Mouse (Mus musculus) olfactory bulb, adult 2 months (tissue): ENCODE measurements around the gene Batf2. TPM values are rescaled to one million over a fixed set of nuclear protein-coding genes. Genes with fewer than 3 reads are reported as not detected.

Source experiments
- H3K27ac ChIP-seq: fragments of 200-500 bp; 2 replicates; pipeline ENCODE4 v1.5.1; 2012; ENCODE audit warnings: low read depth, low read length; ENCODE audit not compliant: insufficient read depth
- H3K4me1 ChIP-seq: fragments of 200-500 bp; 2 replicates; pipeline ENCODE4 v1.6.1; 2012; ENCODE audit warnings: low read length; ENCODE audit not compliant: control insufficient read depth, insufficient read depth
- H3K4me3 ChIP-seq: fragments of 200-500 bp; 2 replicates; pipeline ENCODE4 v1.5.1; 2012; ENCODE audit warnings: mild to moderate bottlenecking, low read depth, low read length, moderate library complexity; ENCODE audit not compliant: insufficient read depth
- CTCF ChIP-seq: fragments of 200-500 bp; IDR thresholded peaks from 2 replicates; pipeline ENCODE4 v1.5.1; 2012; ENCODE audit warnings: low read depth, mild to moderate bottlenecking, low read length, moderate library complexity; ENCODE audit not compliant: insufficient read depth
- POLR2A ChIP-seq: fragments of 200-500 bp; IDR thresholded peaks from 2 replicates; pipeline ENCODE4 v1.6.1; 2012; ENCODE audit warnings: mild to moderate bottlenecking, low read depth, low read length, moderate library complexity; ENCODE audit not compliant: insufficient read depth
- WGBS: fragments of 180-500 bp; shearing (Covaris S2); methylation state at CpG from one replicate; pipeline ENCODE4 v1.1.7; 2018; 5-methylcytosine and 5-hydroxymethylcytosine counted together
- polyA plus RNA-seq: library from polyadenylated mRNA; stranded (reverse); fragments of >200 nt; gene quantifications from 2 replicates; pipeline ENCODE4 v1.2.4, GENCODE M21; 2012; ENCODE audit warnings: low replicate concordance; ENCODE audit not compliant: missing spikeins, insufficient read depth, insufficient read length

Batf2 gene
- polyA plus RNA-seq, 1 experiment: not detected

GRCm38 (mm10) chr19:6155174-6155573 is 14.4 kb downstream of the Batf2 start:
- 87% methylated on average over 9 of the region's 9 CpGs for WGBS
- H3K4me1 ChIP-seq: no peaks in the 10 kb centered on the region
- TF ChIP-seq CTCF: no peak
- no peak overlapping the region for H3K27ac ChIP-seq
- no peak overlapping the region for H3K4me3 ChIP-seq

- Histone ChIP-seq H3K4me3 (no peak overlapping the region), H3K27ac (no peak overlapping the region), H3K4me1 (no peaks in the 10 kb centered on the region)
- WGBS: 68% methylated on average over 8 of the region's 8 CpGs
- TF ChIP-seq POLR2A (no peak), CTCF (no peak)
These were observed 15.6 kb downstream of the Batf2 start for GRCm38 (mm10) chr19:6156372-6156771.

DNA sequence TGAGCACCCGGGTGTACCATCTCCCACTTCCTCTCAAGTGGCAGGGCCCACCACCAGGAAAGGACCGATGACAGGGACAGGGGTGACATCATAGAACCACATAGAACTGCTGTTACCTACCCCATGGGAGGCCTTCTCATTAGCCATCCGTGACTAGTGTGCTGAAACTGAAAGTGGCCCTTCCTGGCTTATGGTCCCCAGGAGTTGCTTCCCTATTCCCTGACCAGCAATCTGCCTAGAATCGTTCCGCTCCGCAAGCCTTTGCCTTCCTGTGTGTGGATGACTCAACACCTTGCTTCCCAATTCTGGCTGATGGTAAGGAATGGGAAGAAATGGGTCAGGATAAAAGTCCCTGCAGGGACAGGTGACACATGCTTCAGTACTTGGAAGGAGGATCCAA is 16.4 kb downstream of the Batf2 start:
- WGBS: 77% methylated on average over 6 of the region's 6 CpGs
- Histone ChIP-seq H3K4me3 (no peak overlapping the region), H3K4me1 (no peaks in the 10 kb centered on the region), H3K27ac (no peak overlapping the region)
- TF ChIP-seq CTCF (no peak), POLR2A (no peak)

DNA sequence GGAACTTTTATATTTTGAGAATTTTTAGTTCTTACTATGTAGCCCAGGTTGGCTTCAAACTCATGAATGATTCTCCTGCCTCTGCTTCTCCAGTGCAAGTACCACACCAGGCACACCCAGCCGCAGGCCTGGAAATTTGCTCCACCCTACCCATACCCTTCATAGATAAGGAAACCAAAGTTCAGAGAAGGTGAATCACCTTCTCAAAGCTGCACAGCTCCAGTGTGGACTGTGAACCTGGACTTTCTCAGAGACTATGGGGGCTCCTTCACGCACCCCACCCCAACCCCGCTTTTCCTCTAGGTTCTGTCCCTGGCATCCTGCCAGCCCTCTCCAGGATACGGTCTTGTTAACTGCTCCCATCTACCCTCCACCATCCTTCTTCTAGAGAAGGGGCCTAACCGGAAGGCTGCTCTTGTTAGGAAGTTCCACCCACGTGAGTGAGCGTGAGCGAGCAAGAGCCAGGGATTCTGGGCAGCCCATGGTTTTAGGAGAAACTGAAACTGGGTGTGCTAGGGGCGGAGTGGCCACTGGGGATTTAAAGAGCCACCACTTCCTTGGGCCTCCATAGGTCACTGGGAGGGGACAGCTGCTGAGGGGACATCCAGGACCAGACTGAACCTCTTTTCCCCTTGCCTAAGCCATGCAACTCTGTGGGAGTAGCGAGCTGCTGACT is 23.2 kb downstream of the Batf2 start:
- H3K27ac ChIP-seq: no peak overlapping the region
- WGBS: 58% methylated on average over 10 of the region's 10 CpGs
- H3K4me1 ChIP-seq: peaks cover 5% of the 10 kb centered on the region; the same call in 1 of the 2 replicates
- TF ChIP-seq POLR2A (no peak), CTCF (no peak)
- no peak overlapping the region for H3K4me3 ChIP-seq

DNA sequence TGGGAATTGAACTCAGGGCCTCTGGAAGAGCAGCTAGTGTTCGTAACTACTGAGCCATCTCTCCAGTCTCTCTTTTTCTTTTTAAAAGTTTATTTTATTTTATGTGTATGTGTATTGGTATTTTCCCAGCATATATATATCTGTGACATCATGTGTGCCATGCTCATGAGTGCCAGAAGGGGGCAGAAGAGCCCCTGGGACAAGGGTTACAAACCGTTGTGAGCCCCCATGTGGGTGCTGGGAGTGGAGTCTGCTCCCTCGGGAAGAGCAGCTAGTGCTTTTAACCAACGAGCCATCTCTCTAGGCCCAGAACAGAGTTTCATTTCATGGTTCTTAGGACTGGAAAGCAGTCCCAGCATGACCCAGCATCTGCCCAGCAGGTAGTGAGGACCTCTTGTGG is 26.0 kb downstream of the Batf2 start:
- Histone ChIP-seq H3K27ac (no peak overlapping the region), H3K4me1 (peaks cover 5% of the 10 kb centered on the region; the same call in 1 of the 2 replicates), H3K4me3 (no peak overlapping the region)
- 78% methylated on average over 4 of the region's 4 CpGs for WGBS
- TF ChIP-seq POLR2A (no peak), CTCF (no peak)

DNA sequence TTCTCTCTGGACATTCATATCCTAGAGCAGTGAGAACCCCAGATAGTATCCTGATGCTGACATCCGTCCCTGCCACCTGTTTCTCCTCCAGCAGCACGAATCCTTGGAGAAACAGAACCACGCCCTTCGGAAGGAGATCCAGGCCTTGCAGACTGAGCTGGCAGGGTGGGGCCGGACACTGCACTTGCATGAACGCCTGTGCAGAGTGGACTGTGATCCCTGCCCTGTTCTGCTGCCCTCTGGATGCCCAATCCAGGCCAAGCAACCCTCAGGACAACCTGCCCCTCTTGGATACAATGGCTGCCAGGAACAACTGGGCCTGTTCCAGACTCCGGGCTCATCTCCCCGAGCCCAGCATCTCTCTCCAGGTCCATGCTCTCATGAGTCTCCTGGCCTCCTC is 30.4 kb downstream of the Batf2 start:
- 86% methylated on average over 8 of the region's 8 CpGs for WGBS
- Histone ChIP-seq H3K4me3 (no peak overlapping the region), H3K4me1 (no peaks in the 10 kb centered on the region), H3K27ac (no peak overlapping the region)
- TF ChIP-seq CTCF (no peak), POLR2A (no peak)

GRCm38 (mm10) chr19:6174771-6175170 is 34.0 kb downstream of the Batf2 start:
- WGBS: 46% methylated on average over 5 of the region's 5 CpGs
- TF ChIP-seq POLR2A (no peak), CTCF (no peak)
- Histone ChIP-seq H3K27ac (no peak overlapping the region), H3K4me1 (no peaks in the 10 kb centered on the region), H3K4me3 (no peak overlapping the region)

GRCm38 (mm10) chr19:6178775-6179174 is 38.0 kb downstream of the Batf2 start:
- Histone ChIP-seq H3K4me3 (no peak overlapping the region), H3K27ac (no peak overlapping the region), H3K4me1 (no peaks in the 10 kb centered on the region)
- TF ChIP-seq CTCF: no peak
- no peak for TF ChIP-seq POLR2A
- WGBS: 87% methylated on average over 6 of the region's 6 CpGs

DNA sequence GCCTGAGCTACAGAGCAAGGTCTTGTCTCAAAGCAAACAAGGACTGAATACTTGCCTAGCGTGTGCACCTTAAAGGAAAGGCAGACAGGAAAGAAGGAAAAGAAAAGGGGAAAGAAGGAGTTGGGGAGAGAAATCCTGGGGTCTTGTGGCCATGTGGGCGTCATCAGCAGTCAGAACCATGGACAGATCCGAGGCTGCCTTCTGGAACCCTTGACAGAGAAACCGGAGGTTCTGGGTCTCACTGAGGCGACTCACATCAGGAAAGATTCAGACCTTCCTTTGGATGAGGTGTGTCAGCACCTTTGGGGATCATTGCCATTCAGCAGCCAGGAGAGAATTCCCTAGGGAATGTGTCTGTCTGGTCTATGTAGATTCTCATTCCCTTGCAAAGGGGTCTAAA is 40.8 kb downstream of the Batf2 start:
- H3K4me3 ChIP-seq: no peak overlapping the region
- WGBS: 37% methylated on average over 5 of the region's 5 CpGs
- H3K27ac ChIP-seq: no peak overlapping the region

GRCm38 (mm10) chr19:6182534-6182933 is 41.8 kb downstream of the Batf2 start:
- Histone ChIP-seq H3K4me3 (no peak overlapping the region), H3K27ac (no peak overlapping the region), H3K4me1 (no peaks in the 10 kb centered on the region)
- 35% methylated on average over 3 of the region's 3 CpGs for WGBS
- no peak for TF ChIP-seq CTCF
- no peak for TF ChIP-seq POLR2A

More for the DNA sequence above, 40.8 kb downstream of the Batf2 start:
- TF ChIP-seq POLR2A (no peak), CTCF (no peak)
- H3K4me1 ChIP-seq: no peaks in the 10 kb centered on the region
